Mouse (Mus musculus) urinary bladder, adult 2 months (tissue): ENCODE measurements at regions not wholly inside any gene's neighbourhood (a gene's known extent, or its start where the extent isn't known, plus 50 kb on each side); places are given as distances from the start of the nearest gene placed in this dataset.

Experiments used
- DNase-seq: peaks from one replicate; pipeline ENCODE4 v3.0.0; 2022; ENCODE audit warnings: low spot score

- no peak for DNase-seq
Observed at GRCm38 (mm10) chr2:9795401-9795800, 85.7 kb upstream of the 4930412O13Rik start.

- DNase-seq = no peak
Observed at GRCm38 (mm10) chr2:9801484-9801883, 79.6 kb upstream of the 4930412O13Rik start.

GRCm38 (mm10) chr2:9804306-9804705 lies 76.7 kb upstream of the 4930412O13Rik start:
- DNase-seq = no peak

GRCm38 (mm10) chr2:9805590-9805989 lies 75.5 kb upstream of the 4930412O13Rik start:
- DNase-seq = no peak
